Mouse (Mus musculus) megakaryocyte progenitor cell, adult 5-6 weeks (primary cell): ENCODE results near the gene Gm7347. TPM values are rescaled to one million over a fixed set of nuclear protein-coding genes. Genes with fewer than 3 reads are reported as not detected.
"Not testable (repeated sequence)": the region's sequence is repeated elsewhere in the genome, so short reads cannot be mapped to it uniquely, and the experiment has no call there.

Experiments
- ATAC-seq: replicated peaks from 2 replicates; pipeline ENCODE4 v1.8.0; 2016; ENCODE audit warnings: mild to moderate bottlenecking, moderate TSS enrichment, inconsistent platforms; ENCODE audit not compliant: poor library complexity
- total RNA-seq, 2 experiments: library from RNA; stranded (forward) in 1 of 2; stranded (reverse) in 1 of 2; fragments of 157-497, 149-512 nt in 1 of 2; fragments of 200-1000 nt in 1 of 2; gene quantifications; 2 replicates each; pipeline versions ENCODE4 v1.2.3 to v1.2.4; 2015 to 2017

Gm7347 gene
- total RNA-seq (2015) (not detected in 2 replicates), total RNA-seq (2017) (not detected in 2 replicates)

DNA sequence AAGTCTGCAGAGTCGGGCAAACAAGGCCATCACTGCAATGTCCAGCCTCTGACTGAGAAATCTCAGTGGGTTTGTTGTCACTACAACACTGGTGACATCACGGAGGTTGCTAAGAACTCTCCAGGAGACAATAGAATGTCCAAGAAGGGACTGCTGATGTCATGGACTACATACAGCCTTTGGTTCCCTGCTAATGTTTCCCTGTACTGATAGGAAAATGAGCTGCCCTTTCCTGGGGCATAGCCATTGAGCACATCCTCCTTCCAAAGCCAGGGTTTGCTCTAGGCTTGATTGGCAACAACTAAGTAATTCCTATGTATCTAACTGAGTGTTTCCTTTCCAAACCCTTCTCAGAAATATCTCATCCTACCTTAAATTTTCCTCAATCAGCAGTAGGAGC is at the start of gene Gm7347:
Gene Gm7347, minus strand, starts transcription at position 101 of the 400 bp plus-strand sequence.
- ATAC-seq, result not testable (repeated sequence)

DNA sequence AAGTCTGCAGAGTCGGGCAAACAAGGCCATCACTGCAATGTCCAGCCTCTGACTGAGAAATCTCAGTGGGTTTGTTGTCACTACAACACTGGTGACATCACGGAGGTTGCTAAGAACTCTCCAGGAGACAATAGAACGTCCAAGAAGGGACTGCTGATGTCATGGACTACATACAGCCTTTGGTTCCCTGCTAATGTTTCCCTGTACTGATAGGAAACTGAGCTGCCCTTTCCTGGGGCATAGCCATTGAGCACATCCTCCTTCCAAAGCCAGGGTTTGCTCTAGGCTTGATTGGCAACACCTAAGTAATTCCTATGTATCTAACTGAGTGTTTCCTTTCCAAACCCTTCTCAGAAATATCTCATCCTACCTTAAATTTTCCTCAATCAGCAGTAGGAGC is 46.9 kb upstream of the Gm7347 start, which contains the start of gene 5031410I06Rik:
Gene 5031410I06Rik, minus strand, starts transcription at position 101 of the 400 bp plus-strand sequence.
- ATAC-seq, result not testable (repeated sequence)

DNA sequence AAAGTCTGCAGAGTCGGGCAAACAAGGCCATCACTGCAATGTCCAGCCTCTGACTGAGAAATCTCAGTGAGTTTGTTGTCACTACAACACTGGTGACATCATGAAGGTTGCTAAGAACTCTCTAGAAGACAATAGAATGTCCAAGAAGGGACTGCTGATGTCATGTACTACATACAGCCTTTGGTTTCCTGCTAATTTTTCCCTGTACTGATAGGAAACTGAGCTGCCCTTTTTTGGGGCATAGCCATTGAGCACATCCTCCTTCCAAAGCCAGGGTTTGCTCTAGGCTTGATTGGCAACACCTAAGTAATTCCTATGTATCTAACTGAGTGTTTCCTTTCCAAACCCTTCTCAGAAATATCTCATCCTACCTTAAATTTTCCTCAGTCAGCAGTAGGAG is 30.8 kb upstream of the Gm7347 start, which contains the start of gene Gm10471:
Gene Gm10471, minus strand, starts transcription at position 101 of the 400 bp plus-strand sequence.
- ATAC-seq, result not testable (repeated sequence)

DNA sequence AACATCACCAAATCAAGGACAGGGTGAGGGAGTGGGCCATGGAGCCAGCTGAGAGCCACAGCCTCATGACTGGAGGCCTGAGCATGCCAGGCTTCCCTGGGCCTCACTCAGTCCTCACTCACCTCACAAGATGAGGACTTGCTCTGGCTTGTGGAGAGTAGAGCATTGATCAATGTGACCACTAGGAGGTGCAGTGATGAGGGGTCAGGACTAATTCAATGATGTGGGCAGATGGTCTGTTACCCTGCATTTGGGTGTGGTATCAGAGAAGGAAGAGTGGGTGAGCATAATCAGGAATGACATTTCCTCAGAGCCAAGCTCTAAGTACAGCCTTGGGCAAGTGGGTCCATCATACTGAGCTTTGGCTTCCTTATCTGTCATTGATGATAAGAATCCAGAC is 20.6 kb upstream of the Gm7347 start:
- ATAC-seq, result not testable (repeated sequence)

DNA sequence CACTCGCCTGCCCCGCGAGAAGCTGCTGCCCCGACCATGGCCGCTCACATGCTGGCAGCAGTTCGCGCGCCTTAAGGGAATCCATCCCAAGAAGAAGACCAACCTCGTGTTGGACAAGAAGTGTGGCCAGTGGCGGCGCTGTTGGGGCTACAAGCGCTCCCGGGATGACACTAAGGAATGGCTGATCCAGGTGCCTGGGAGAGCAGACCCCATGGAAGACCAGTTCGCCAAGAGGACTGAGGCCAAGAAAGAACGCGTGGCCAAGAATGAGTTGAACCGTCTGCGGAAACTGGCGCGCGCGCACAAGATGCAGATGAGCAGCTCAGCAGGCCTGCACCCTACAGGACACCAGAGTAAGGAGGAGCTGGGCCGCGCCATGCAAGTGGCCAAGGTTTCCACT is 12.3 kb upstream of the Gm7347 start:
- ATAC-seq, result no peak

DNA sequence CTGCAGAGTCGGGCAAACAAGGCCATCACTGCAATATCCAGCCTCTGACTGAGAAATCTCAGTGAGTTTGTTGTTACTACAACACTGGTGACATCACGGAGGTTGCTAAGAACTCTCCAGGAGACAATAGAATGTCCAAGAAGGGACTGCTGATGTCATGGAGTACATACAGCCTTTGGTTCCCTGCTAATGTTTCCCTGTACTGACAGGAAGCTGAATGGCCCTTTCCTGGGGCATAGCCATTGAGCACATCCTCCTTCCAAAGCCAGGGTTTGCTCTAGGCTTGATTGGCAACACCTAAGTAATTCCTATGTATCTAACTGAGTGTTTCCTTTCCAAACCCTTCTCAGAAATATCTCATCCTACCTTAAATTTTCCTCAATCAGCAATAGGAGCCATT is 18.9 kb downstream of the Gm7347 start, which contains the start of gene Speer4a:
Gene Speer4a, minus strand, starts transcription at position 101 of the 400 bp plus-strand sequence.
- ATAC-seq, result not testable (repeated sequence)

DNA sequence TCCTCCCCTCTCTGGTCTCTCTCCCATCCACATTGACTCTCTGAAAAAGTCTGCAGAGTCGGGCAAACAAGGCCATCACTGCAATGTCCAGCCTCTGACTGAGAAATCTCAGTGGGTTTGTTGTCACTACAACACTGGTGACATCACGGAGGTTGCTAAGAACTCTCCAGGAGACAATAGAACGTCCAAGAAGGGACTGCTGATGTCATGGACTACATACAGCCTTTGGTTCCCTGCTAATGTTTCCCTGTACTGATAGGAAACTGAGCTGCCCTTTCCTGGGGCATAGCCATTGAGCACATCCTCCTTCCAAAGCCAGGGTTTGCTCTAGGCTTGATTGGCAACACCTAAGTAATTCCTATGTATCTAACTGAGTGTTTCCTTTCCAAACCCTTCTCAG is 35.6 kb downstream of the Gm7347 start, which contains the start of gene Gm5862:
Gene Gm5862, minus strand, starts transcription at position 101 of the 400 bp plus-strand sequence.
- ATAC-seq, result not testable (repeated sequence)

DNA sequence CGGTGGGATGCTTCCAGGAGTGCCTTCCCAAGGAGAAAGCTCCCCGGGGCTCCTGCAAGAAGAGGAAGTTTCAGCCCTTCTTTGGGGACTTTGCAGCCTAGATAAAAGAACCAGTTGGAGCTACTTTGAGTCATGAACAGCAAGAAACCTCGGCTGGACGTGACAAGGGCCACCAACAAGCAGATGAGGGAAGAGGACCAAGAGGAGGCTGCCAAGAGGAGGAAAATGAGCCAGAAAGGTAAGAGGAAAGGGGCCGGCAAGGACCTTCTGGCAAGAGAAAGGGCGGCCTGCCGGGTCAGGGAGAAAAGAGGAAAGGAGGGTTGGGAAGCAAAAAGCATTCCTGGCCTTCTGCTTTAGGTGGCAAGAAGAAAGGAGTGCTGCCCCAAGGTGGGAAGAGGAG is 50.7 kb downstream of the Gm7347 start:
- ATAC-seq, result not testable (repeated sequence)

DNA sequence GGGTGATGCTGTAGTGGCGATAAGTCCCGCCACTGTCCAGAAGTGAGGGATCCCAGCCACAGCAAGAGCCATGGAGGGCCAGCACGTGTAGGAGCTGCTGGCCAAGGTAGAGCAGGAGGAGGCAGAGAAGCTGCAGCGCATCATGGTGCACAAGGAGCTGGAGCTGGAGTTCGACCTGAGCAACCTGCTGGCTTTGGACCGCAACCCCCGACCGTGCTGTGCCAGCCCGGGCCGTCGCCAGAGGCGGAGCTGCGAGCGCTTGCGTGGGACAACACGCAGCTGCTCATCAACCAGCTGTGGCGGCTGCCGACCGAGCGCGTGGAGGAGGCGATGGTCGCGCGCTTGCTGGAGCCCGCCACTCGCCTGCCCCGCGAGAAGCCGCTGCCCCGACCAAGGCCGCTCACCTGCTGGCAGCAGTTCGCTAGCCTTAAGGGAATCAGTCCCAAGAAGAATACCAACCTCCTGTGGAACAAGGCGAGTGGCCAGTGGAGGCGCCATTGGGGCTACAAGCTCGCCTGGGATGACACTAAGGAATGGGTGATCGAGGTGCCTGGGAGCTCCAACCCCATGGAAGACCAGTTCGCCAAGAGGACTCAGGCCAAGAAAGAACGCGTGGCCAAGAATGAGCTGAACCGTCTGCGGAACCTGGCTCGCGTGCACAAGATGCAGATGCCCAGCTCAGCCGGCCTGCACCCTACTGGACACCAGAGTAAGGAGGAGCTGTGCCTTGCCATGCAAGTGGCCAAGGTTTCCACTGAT is 51.3 kb downstream of the Gm7347 start:
- ATAC-seq, result not testable (repeated sequence)

DNA sequence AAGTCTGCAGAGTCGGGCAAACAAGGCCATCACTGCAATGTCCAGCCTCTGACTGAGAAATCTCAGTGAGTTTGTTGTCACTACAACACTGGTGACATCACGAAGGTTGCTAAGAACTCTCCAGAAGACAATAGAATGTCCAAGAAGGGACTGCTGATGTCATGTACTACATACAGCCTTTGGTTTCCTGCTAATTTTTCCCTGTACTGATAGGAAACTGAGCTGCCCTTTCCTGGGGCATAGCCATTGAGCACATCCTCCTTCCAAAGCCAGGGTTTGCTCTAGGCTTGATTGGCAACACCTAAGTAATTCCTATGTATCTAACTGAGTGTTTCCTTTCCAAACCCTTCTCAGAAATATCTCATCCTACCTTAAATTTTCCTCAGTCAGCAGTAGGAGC is 53.7 kb downstream of the Gm7347 start, which contains the start of gene Gm1979:
Gene Gm1979, minus strand, starts transcription at position 101 of the 400 bp plus-strand sequence.
- not testable (repeated sequence) for ATAC-seq

Other genes starting within 250 kb of the Gm7347 start
- not detected in 2 replicates for gene Gm21663, start 116.2 kb downstream of the Gm7347 start, total RNA-seq (2015)
- not detected in 2 replicates for gene Gm21663, start 116.2 kb downstream of the Gm7347 start, total RNA-seq (2017)
- not detected in 2 replicates for gene Gm21671, start 104.2 kb downstream of the Gm7347 start, total RNA-seq (2015)
- gene Gm21671, start 104.2 kb downstream of the Gm7347 start, total RNA-seq (2017), result not detected in 2 replicates
- not detected in 2 replicates for gene Gm21680, start 85.9 kb downstream of the Gm7347 start, total RNA-seq (2015)
- gene Gm21680, start 85.9 kb downstream of the Gm7347 start, total RNA-seq (2017), result not detected in 2 replicates
- gene Gm21698, start 69.9 kb downstream of the Gm7347 start, total RNA-seq (2015), result not detected in 2 replicates
- gene Gm21698, start 69.9 kb downstream of the Gm7347 start, total RNA-seq (2017), result not detected in 2 replicates
- not detected in 2 replicates for gene Gm1979, start 53.8 kb downstream of the Gm7347 start, total RNA-seq (2015)
- gene Gm1979, start 53.8 kb downstream of the Gm7347 start, total RNA-seq (2017), result not detected in 2 replicates
- gene Gm5862, start 35.7 kb downstream of the Gm7347 start, total RNA-seq (2015), result not detected in 2 replicates
- not detected in 2 replicates for gene Gm5862, start 35.7 kb downstream of the Gm7347 start, total RNA-seq (2017)
- not detected in 2 replicates for gene Speer4a, start 19.0 kb downstream of the Gm7347 start, total RNA-seq (2015)
- gene Speer4a, start 19.0 kb downstream of the Gm7347 start, total RNA-seq (2017), result not detected in 2 replicates
- not detected in 2 replicates for gene Gm10471, start 30.7 kb upstream of the Gm7347 start, total RNA-seq (2015)
- gene Gm10471, start 30.7 kb upstream of the Gm7347 start, total RNA-seq (2017), result not detected in 2 replicates
- gene 5031410I06Rik, start 46.8 kb upstream of the Gm7347 start, total RNA-seq (2015), result not detected in 2 replicates
- not detected in 2 replicates for gene 5031410I06Rik, start 46.8 kb upstream of the Gm7347 start, total RNA-seq (2017)
- not detected in 2 replicates for gene Gm10220, start 62.8 kb upstream of the Gm7347 start, total RNA-seq (2015)
- gene Gm10220, start 62.8 kb upstream of the Gm7347 start, total RNA-seq (2017), result not detected in 2 replicates
- gene Gm7361, start 199.1 kb upstream of the Gm7347 start, total RNA-seq (2015), result not detected in 2 replicates
- gene Gm7361, start 199.1 kb upstream of the Gm7347 start, total RNA-seq (2017), result not detected in 2 replicates